Mouse (Mus musculus) CH12.LX (cell line): ENCODE measurements at regions not wholly inside any gene's neighbourhood (a gene's known extent, or its start where the extent isn't known, plus 50 kb on each side); places are given as distances from the start of the nearest gene placed in this dataset.

Source experiments
- CTCF ChIP-seq, 2 experiments: IDR thresholded peaks in 1 of 2; conservative IDR thresholded peaks in 1 of 2; 2 replicates each; pipeline ENCODE4 v1.5.1; 2011 to 2012; ENCODE audit warnings: low read depth in 2 of 2, low read length in 2 of 2, improper control_type of control experiment in 1 of 2, inconsistent platforms in 1 of 2, mild to moderate bottlenecking in 1 of 2, moderate library complexity in 1 of 2
- E2F4 ChIP-seq: IDR thresholded peaks from 2 replicates; pipeline ENCODE4 v1.6.1; 2011; ENCODE audit warnings: low read depth, low read length, improper control_type of control experiment; ENCODE audit not compliant: insufficient replicate concordance
- ELF1 ChIP-seq: IDR thresholded peaks from 2 replicates; pipeline ENCODE4 v1.6.1; 2014; ENCODE audit warnings: low read depth, mild to moderate bottlenecking, inconsistent platforms, low read length, improper control_type of control experiment
- JUND ChIP-seq: conservative IDR thresholded peaks from 2 replicates; pipeline ENCODE4 v1.6.1; 2011; ENCODE audit warnings: low read depth, low read length, improper control_type of control experiment
- MAX ChIP-seq: IDR thresholded peaks from 2 replicates; pipeline ENCODE4 v1.6.1; 2011; ENCODE audit warnings: low read length, improper control_type of control experiment
- MXI1 ChIP-seq: IDR thresholded peaks from 2 replicates; pipeline ENCODE4 v1.6.1; 2011; ENCODE audit warnings: mild to moderate bottlenecking, low read depth, low read length, improper control_type of control experiment
- POLR2A ChIP-seq: IDR thresholded peaks from 2 replicates; pipeline ENCODE4 v1.6.1; 2011; ENCODE audit warnings: low read depth, mild to moderate bottlenecking, improper control_type of control experiment, low read length
- POLR2AphosphoS2 ChIP-seq: IDR thresholded peaks from 2 replicates; pipeline ENCODE4 v1.6.1; 2011; ENCODE audit warnings: low read depth, low read length, improper control_type of control experiment
- ZC3H11A ChIP-seq: IDR thresholded peaks from 2 replicates; pipeline ENCODE4 v1.6.1; 2012; ENCODE audit warnings: low read depth, mild to moderate bottlenecking, inconsistent platforms, low read length, improper control_type of control experiment
- ZMIZ1 ChIP-seq: IDR thresholded peaks from 2 replicates; pipeline ENCODE4 v1.6.1; 2012; ENCODE audit warnings: low read depth, mild to moderate bottlenecking, inconsistent platforms, low read length, improper control_type of control experiment
- ZNF384 ChIP-seq: IDR thresholded peaks from 2 replicates; pipeline ENCODE4 v1.6.1; 2012; ENCODE audit warnings: low read depth, low read length, improper control_type of control experiment, inconsistent platforms

GRCm38 (mm10) chr2:108677777-108678380 is 602.7 kb upstream of the Kif18a start:
- TF ChIP-seq JUND = no peak
- TF ChIP-seq POLR2A = no peak
- no peak for TF ChIP-seq ZMIZ1
- TF ChIP-seq ELF1 = no peak
- no peak for TF ChIP-seq MAX
- TF ChIP-seq ZNF384 = no peak
- no peak for TF ChIP-seq CTCF (conservative IDR thresholded peaks at IDR 0.05 in 1 of 2, IDR thresholded peaks at IDR 0.05 in 1 of 2; ENCODE audit: low read depth in 2 of 2, low read length in 2 of 2)
- no peak for TF ChIP-seq MXI1
- TF ChIP-seq POLR2AphosphoS2 = no peak
- no peak for TF ChIP-seq E2F4
- no peak for TF ChIP-seq ZC3H11A
